Mouse (Mus musculus): ENCODE data around the gene Hist1h1t.
"Not testable (repeated sequence)": the region's sequence is repeated elsewhere in the genome, so short reads cannot be mapped to it uniquely, and the experiment has no call there.

The Hist1h1t gene

DNA sequence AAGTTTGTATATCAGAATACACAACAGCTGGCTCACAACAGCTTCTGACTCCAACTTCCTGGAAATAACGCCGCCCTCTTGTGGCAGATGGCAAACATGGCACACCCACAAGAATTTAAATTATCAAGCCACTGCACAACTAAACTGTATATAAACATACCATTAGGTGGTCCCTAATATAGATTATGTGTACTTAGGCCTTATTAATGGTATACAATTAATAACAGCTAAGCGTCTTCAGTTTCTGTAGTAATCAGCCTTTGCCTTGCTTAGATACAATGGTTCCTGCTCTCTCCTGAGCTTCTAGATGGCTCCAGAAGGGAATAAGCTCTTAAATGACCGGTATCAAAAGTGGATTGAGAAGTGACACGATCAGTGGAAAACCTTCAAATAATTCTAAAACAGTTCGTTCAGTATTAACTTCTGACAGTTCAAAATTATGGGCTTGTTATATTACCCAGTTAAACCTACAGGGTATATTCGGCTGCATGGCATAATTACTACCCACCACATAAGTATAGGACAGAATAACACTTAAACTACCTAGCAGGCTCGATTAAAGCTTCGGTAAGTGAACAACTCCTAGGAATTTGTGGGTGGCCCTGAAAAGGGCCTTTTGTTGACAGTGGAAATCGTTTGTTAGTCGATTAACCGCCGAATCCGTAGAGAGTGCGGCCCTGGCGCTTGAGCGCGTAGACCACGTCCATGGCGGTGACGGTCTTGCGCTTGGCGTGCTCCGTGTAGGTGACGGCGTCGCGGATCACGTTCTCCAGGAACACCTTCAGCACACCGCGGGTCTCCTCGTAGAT lies 2.1 kb downstream of the Hist1h1t start:
- in situ Hi-C loops (cut with MboI; ENCODE audit: unreplicated experiment in 2 of 2): loop anchor here in 1 of 2 experiments (5.0 to 10.0 kb wide), 3 partner anchors 35 to 265 kb away; partner anchors contain the start of genes Hist1h1d and Hist1h4f

DNA sequence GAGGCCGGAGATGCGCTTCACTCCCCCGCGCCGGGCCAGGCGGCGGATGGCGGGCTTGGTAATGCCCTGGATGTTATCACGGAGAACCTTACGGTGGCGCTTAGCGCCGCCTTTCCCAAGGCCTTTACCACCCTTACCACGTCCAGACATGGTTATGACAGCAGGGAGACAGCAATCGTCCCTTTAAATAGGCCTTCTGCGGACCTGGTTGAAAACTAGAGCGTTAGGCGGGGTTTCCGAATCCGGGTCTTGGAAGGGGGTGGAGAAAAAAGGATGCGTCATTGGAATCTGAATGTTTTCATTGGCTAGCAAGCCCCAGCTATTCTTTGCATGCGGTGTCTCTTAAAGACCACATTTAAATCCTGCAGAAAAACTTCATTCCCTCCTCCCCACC lies 2.7 kb downstream of the Hist1h1t start, which contains the start of gene Hist1h4c:
Gene Hist1h4c (minus strand): TSS at position 155 of the 394 bp plus-strand sequence.
- in situ Hi-C loops (cut with MboI; ENCODE audit: unreplicated experiment in 2 of 2): loop anchor here in 1 of 2 experiments (5.0 to 10.0 kb wide), 3 partner anchors 34 to 266 kb away; partner anchors contain the start of genes Hist1h1d and Hist1h4f

- in situ Hi-C loops (cut with MboI; ENCODE audit: unreplicated experiment in 2 of 2): loop anchor here in 1 of 2 experiments (5.0 to 10.0 kb wide), 3 partner anchors 33 to 267 kb away; partner anchors contain the start of genes Hist1h1d and Hist1h4f
Measured at GRCm38 (mm10) chr13:23698996-23699395, 3.4 kb downstream of the Hist1h1t start.

- in situ Hi-C loops (cut with MboI; ENCODE audit: unreplicated experiment in 2 of 2): loop anchor here (5.0 to 10.0 kb wide), 4 partner anchors 33 to 267 kb away; partner anchors contain the start of genes Hist1h1c (in 1 of the 2), Hist1h1d (in 1 of the 2) and Hist1h4f (in 1 of the 2)
Measured at GRCm38 (mm10) chr13:23699767-23700166, 4.2 kb downstream of the Hist1h1t start.

- in situ Hi-C loops (cut with MboI; ENCODE audit: unreplicated experiment in 2 of 2): loop anchor here in 1 of 2 experiments (5.0 kb wide), 1 partner anchor 36 kb away; the partner anchor contains the start of gene Hist1h1c
Measured at GRCm38 (mm10) chr13:23700786-23701520, 5.3 kb downstream of the Hist1h1t start.

- in situ Hi-C loops (cut with MboI; ENCODE audit: unreplicated experiment in 2 of 2): loop anchor here in 1 of 2 experiments (5.0 kb wide), 1 partner anchor 35 kb away; the partner anchor contains the start of gene Hist1h1c
Measured at GRCm38 (mm10) chr13:23702220-23702619, 6.6 kb downstream of the Hist1h1t start.

DNA sequence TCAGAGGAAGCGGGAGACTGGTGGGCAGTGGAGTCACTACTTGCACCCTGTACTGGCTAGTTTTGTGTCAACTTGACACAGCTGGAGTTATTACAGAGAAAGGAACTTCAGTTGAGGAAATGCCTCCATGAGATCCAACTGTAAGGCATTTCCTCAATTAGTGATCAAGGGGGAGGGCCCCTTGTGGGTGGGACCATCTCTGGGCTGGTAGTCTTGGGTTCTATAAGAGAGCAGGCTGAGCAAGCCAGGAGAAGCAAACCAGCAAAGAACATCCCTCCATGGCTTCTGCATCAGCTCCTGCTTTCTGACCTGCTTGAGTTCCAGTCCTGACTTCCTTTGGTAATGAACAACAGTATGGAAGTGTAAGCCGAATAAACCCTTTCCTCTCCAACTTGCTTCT lies 7.2 kb downstream of the Hist1h1t start:
- in situ Hi-C loops (cut with MboI; ENCODE audit: unreplicated experiment in 2 of 2): loop anchor here in 1 of 2 experiments (5.0 kb wide), 1 partner anchor 34 kb away; the partner anchor contains the start of gene Hist1h1c

DNA sequence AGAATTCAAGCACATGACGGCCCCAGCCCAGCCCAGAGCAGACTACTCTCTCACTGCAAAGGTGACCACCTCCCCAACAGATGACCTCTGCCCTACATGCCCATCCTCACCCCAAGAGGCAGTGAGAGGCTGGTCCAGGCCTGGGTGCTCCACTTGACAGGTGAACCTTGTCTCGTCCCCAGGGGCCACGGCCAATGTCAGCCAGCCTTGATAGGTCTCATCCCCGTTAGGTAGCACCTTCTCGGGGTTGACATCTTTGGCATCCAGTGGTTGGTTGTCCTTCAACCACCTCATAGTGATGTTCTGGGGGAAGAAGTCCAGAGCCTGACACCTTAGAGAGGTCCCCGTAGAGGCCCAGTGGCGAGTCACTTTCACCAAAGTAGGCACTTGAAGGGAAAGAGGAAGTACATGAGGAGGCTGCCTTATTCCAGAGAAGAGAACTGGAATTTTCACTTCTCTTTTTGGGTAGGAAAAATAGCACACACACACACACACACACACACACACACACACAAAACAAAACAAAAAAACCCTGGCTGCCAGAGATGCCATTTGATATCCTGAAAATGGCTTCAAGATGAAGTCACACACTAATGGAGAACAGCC lies 10.2 kb downstream of the Hist1h1t start:
- in situ Hi-C loops (cut with MboI; ENCODE audit: unreplicated experiment in 2 of 2): no loop called here

DNA sequence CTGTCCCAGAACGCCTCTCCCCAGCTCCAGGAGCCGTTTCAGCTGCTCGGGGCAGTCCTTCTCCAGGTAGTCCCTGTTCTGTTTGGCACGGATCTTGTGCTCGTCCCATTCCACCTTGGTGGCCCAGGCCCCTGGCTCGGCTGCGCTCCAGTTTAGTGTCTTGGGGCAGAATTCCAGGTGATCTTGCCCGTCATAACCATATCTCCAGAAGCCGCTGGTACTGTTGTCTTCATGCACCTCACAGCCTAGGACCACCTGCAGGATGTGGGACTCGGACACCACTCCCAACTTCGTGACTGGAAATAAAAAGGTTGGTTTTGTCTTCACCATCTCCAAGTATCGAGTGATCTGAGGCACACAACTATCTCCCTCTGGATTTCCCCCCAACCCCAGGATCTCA lies 11.2 kb downstream of the Hist1h1t start:
- in situ Hi-C loops (cut with MboI; ENCODE audit: unreplicated experiment in 2 of 2): no loop called here

GRCm38 (mm10) chr13:23708041-23708440 lies 12.4 kb downstream of the Hist1h1t start:
- in situ Hi-C loops (cut with MboI; ENCODE audit: unreplicated experiment in 2 of 2): no loop called here

GRCm38 (mm10) chr13:23708654-23709053 lies 13.0 kb downstream of the Hist1h1t start:
- in situ Hi-C loops (cut with MboI; ENCODE audit: unreplicated experiment in 2 of 2): no loop called here

- in situ Hi-C loops (cut with MboI; ENCODE audit: unreplicated experiment in 2 of 2): no loop called here
Measured at GRCm38 (mm10) chr13:23709714-23710373, 14.2 kb downstream of the Hist1h1t start.

DNA sequence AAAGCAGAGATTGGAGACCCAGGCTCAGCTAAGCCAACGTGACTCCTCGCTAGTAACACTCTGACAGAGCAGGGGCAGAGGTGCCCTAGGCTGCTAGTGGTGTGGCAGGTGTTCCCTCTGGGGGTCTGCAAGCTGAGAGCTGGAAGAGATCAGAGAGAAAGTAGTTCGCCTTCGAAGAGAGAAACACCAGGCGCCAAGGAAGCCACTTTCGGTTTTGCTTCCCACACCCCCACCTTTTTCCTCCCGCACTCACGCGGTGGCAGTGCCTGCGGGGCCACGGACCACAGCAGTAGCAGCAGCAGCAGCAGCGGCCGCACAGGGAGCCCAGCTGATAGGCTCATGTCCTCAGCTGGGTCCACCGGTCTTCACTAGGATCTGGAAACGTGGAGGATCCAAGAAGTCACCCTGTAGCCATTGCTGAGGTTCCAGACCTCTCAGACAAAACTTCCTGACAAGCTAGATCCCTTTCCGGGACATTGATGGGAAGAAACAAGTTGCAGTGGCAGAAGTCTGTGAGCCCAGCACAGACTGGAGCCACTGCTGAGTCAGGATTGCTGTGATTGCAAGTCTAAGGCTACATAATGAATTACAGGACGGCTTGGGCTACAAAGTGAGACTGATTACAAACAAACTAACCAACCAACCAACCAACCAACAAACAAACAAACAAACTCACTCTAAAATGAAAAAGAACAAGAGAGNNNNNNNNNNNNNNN lies 14.9 kb downstream of the Hist1h1t start, which contains the start of gene Hfe:
Gene Hfe (minus strand): TSS at position 481 of the 716 bp plus-strand sequence.
- in situ Hi-C loops (cut with MboI; ENCODE audit: unreplicated experiment in 2 of 2): no loop called here

GRCm38 (mm10) chr13:23716261-23717042 lies 20.8 kb downstream of the Hist1h1t start:
- in situ Hi-C loops (cut with MboI; ENCODE audit: unreplicated experiment in 2 of 2): no loop called here

GRCm38 (mm10) chr13:23717176-23717575 lies 21.6 kb downstream of the Hist1h1t start:
- in situ Hi-C loops (cut with MboI; ENCODE audit: unreplicated experiment in 2 of 2): no loop called here

DNA sequence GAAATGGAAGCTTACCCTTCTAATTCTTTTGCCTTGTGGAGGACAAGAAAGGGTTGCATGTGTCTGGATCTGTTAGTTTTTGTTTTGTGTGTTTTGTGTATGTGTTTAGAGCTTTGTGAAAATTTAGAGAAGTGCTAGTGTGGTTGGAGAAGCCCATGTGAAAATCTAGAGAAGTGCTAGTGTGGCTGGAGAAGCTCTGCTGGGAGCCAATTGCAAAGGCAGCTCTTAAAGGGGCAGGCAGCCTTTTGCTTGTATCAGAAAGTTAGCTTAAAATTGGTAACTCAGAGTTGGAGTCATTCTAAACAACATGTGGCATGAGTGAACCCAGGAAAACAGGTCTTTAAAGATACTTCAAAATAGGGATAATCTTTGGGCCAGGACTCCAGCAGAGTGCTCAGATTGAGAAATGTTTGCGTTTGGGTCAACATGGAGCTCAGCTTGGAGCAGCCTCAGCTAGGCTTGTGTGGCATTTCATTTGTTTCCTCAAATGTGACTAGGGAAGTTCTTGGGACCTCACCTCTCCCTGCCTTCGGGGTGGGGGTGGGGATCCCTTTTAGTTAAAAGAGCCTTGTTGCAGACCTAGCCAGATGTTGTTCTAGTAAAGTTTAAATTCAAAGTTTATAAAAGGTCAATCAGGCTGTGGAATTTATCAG lies 22.1 kb downstream of the Hist1h1t start:
- in situ Hi-C loops (cut with MboI; ENCODE audit: unreplicated experiment in 2 of 2): not testable (repeated sequence)

DNA sequence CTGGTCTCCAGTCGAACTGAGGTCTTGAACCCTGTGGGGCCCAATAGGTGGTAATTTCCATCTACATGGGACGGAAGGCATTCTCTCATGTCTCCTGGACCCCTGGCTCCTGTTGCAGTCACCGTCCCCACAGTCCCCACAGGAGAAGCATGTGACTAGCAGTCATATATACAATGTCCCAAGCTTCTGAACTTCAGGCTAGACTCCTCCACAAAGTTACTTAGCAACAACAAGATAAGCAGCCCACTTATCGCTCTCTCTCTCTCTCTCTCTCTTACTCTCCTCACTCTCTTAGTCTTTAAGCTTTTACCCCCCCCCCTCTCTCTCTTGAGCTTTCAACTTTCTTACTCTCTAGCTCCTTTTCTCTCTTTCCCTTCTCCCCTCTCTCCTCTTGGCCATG lies 28.6 kb downstream of the Hist1h1t start:
- in situ Hi-C loops (cut with MboI; ENCODE audit: unreplicated experiment in 2 of 2): no loop called here

DNA sequence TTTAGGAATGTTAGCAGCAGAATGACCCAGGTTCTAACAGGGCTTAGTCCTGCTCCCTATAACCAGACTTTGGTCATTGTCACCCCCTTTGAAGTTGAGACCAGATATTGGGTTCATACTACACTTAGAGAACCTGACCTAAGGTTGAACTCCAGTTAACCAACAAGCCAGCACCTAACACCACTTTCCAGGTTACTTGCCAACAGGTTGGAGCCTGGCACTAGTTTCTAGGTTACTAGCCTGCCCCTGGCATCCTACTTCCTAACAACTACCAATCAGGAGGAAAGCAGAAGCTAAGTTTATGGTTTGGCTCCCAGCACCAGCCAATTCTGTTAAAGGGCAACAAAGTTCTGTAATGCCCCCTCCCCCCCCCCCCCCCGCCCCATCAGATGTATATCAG lies 29.6 kb downstream of the Hist1h1t start:
- in situ Hi-C loops (cut with MboI; ENCODE audit: unreplicated experiment in 2 of 2): no loop called here

Data from v-Abl transformed pro-B cells (cell line).